Mouse (Mus musculus): ENCODE data around the gene S100a11. TPM values are rescaled to one million over a fixed set of nuclear protein-coding genes. Genes with fewer than 3 reads are reported as not detected.

Gene S100a11
- total RNA-seq, 2 experiments from 2014 or later: 210 to 249 TPM

GRCm38 (mm10) chr3:93559961-93560360 is 39.7 kb downstream of the S100a11 start:
- no peak for DNase-seq

GRCm38 (mm10) chr3:93562372-93562771 is 42.1 kb downstream of the S100a11 start:
- no peak for DNase-seq

GRCm38 (mm10) chr3:93563216-93563615 is 42.9 kb downstream of the S100a11 start:
- no peak for DNase-seq

- DNase-seq: no peak
Observed at GRCm38 (mm10) chr3:93566892-93567291, 46.6 kb downstream of the S100a11 start.

GRCm38 (mm10) chr3:93567721-93568120 is 47.4 kb downstream of the S100a11 start:
- DNase-seq: no peak

GRCm38 (mm10) chr3:93568428-93569040 is 48.2 kb downstream of the S100a11 start:
- peak; percentile 76 for DNase-seq

GRCm38 (mm10) chr3:93569046-93569445 is 48.8 kb downstream of the S100a11 start:
- no peak for DNase-seq

- DNase-seq: peak; percentile 30
Observed at GRCm38 (mm10) chr3:93572058-93572791, 51.9 kb downstream of the S100a11 start.

Other genes starting within 250 kb of the S100a11 start
- gene Flg, start 247.0 kb upstream of the S100a11 start, total RNA-seq (2021): not detected
- not detected for gene Hrnr, start 200.7 kb upstream of the S100a11 start, total RNA-seq (2021)
- not detected for gene Rptn, start 126.8 kb upstream of the S100a11 start, total RNA-seq (2021)
- gene Tchh, start 78.2 kb upstream of the S100a11 start, total RNA-seq (2021): under 1 TPM; 0.24 TPM
- gene Tchhl1, start 51.7 kb upstream of the S100a11 start, total RNA-seq (2021): not detected
- 100 to 1,000 TPM; 204 to 207 TPM for gene S100a10, start 34.6 kb downstream of the S100a11 start, total RNA-seq (2021)
- 1 to 10 TPM; 1.3 to 2.1 TPM for gene Tdpoz2, start 132.2 kb downstream of the S100a11 start, total RNA-seq (2021)
- gene Tdpoz1, start 155.8 kb downstream of the S100a11 start, total RNA-seq (2021): not detected
- not detected for gene Gm37596, start 172.6 kb downstream of the S100a11 start, total RNA-seq (2021)

All from adrenal gland, postnatal 10 days (tissue).